Mouse (Mus musculus) urinary bladder, postnatal 4 days (tissue): ENCODE results near the gene Aldh8a1.

Experiments used
- DNase-seq, 2 experiments: peaks; one replicate each; pipeline ENCODE4 v3.0.0; 2021 to 2022; ENCODE audit warnings: low spot score in 2 of 2

The Aldh8a1 gene

DNA sequence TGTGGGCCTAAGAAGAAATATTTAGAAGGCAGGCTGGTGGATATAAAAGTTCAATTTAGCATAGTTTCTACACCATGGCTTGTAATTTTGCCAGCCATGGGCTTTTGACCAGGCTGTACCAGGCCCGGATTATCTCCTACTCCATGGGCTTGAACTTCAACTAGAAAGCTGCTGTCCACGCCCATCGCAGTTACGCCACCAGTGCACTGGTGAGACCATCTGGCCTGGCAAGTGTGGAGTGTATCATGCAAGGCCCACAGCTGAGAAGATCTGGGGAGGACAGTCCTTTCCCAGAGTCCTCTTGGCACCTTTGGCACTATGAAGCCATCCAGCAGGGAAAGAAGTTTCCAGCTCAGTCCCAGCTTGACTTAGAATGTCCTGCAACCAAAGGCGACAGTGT lies 39.1 kb downstream of the Aldh8a1 start:
- no peak for DNase-seq

DNA sequence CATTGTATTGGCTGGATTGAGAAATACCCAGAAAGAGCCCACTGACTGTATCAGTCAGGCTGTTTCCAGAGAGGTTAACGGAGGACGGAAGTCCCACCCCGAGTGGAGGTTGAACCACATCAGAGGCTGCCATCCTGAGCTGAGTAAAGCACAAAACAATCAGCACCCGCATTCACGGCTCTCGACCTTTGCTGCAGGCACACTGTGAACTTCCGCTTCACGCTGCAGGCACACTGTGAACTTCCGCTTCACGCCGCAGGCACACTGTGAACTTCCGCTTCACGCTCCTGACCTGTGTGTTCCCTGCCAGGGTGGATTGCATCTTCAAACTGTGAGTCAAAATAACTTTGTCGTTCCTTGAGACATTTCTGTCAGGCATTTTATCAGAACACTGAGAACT lies 42.1 kb downstream of the Aldh8a1 start:
- no peak for DNase-seq

DNA sequence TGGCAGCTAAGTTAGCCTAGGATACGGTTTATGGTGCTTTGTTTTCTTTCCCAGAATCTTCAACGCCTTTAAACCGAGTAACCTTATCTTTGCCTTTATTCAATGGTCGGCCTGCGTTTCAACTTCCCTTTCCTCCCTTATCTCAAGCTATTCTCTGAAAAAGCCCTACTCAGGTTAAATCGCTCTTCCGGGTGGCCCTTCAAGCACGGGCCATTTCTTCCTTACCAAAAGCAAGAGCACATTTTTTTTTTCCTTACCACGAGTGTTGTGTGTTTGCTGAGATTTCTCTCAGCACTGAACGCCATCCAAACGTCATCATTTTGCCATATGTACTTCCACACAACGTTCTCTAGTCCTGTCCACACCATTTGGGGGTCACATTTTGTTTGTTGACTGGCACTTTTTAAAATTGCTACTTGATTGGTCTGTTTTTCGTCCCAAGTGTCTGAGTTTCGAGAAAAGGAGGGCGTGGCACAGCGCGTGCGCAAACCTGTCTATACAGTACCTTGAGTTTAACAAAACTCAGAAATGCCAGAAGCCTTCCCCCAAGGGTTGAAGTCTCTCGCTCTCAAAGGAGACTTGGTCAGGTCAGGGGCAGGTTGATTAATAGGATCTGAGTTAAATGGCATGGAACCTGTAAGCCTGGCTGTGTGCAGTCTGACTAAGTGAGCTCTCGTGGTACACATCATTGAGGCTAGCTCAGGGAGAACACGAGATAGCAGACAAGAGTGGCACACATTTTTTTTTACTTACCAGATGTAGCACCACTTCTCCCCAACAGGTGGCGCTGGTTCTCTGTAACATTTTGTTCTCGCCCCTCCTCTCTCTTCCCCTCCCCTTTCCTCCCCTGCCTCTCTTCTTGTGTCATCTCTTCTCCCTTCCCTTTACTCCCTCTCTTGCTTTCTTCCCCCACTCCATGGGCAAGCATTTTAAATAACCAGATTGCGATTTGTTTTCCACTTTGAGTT lies 43.6 kb downstream of the Aldh8a1 start:
- DNase-seq: no peak

DNA sequence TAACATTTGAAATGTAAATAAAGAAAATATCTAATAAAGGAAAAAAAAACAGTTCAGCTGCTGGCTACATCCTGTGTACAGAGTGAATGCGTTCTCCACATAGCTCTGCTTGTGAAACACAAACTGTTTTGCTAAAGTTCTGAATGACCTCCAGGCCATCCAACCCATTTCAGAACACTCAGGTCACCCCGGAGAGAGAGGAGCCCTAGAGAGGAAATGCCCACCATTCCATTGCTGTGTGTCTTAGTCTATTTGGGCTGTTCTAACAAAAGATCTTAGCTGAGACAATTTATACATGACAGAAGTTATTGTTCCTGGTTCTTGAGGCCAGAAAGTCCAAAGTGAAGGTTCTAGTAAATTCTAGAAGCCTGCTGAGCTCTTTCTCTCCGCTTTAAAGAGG lies 49.4 kb downstream of the Aldh8a1 start:
- DNase-seq: no peak

DNA sequence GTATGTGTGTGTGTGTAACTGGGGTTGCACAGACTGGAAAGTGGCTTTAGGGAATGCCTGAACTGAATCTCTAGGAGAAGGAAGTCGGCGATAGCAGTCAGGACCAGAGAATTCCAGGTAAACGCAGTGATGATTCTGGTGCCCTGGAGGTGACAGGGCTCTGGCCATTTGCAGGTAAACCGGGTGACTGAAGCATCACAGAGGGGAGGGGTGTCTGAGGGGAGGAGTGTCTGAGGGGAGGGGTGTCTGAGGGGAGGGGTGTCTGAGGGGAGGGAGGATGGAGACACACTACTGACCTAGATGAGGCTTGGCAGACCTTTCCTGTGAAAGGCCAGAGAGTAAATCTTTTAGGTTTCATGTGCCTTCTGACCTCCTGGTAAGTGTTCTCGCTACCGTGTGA lies 50.9 kb downstream of the Aldh8a1 start:
- DNase-seq: no peak

DNA sequence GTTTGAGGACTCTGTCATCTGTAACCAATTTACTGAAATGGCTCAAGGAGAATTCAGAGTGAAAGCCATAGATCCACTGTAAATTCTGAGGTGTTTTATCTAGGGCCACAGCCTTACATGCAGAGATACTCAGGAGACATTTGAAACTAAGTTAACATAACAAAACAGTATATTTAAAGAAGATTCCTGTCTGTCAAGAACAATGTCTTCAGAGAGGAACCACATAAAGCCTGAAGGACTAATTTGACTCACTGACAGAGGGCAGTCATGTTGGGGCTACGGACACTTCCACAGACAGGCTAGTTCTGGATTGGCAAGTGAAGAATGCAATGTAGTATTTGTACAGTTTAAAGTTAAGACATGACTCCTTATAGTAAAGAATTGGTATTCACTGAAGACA lies 62.2 kb downstream of the Aldh8a1 start:
- no peak for DNase-seq

DNA sequence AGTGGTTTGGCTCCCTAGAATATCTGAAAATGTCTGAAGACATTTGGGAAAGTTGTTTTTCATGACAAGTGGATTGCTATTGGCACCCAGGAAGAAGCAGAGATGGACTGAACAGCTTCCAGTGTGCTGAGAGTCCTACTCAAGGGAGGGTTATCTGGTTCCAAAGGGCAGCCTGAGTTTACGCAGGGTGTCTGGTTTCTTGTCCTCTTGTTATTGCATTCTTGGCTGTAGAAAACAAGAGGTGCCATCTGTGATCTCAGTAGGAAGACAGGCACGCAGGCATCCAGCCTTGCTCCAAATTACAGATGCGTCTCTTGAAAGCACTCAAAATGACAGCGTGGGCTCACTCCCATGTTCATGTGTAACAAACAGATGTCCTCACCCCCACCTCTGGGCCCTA lies 63.9 kb downstream of the Aldh8a1 start:
- no peak for DNase-seq

- no peak for DNase-seq
Observed at GRCm38 (mm10) chr10:21441690-21442089, 64.6 kb downstream of the Aldh8a1 start.

- no peak for DNase-seq
Observed at GRCm38 (mm10) chr10:21443646-21444324, 66.7 kb downstream of the Aldh8a1 start.

GRCm38 (mm10) chr10:21444410-21444809 lies 67.3 kb downstream of the Aldh8a1 start:
- DNase-seq: no peak
